Mouse (Mus musculus) hindbrain, embryonic 10.5 days (tissue): Measurements from ENCODE around the gene Hmga2. TPM values are rescaled to one million over a fixed set of nuclear protein-coding genes. Genes with fewer than 3 reads are reported as not detected.

Experiments
- DNase-seq: peaks from one replicate; pipeline ENCODE4 v3.0.0-alpha.2; 2017; ENCODE audit warnings: low spot score
- H3K27ac ChIP-seq: fragments of 300-500 bp; sonication (generic); 2 replicates; pipeline ENCODE4 v1.5.1; 2016; ENCODE audit warnings: mild to moderate bottlenecking, moderate library complexity
- H3K27me3 ChIP-seq: fragments of 300-500 bp; sonication (generic); 2 replicates; pipeline ENCODE4 v1.6.1; 2016; ENCODE audit warnings: mild to moderate bottlenecking; ENCODE audit not compliant: poor library complexity, insufficient read depth, severe bottlenecking
- H3K36me3 ChIP-seq: fragments of 300-500 bp; sonication (generic); 2 replicates; pipeline ENCODE4 v1.6.1; 2016; ENCODE audit warnings: mild to moderate bottlenecking, moderate library complexity
- H3K4me1 ChIP-seq: fragments of 300-500 bp; sonication (generic); replicated peaks from 2 replicates; pipeline ENCODE4 v1.6.1; 2016; ENCODE audit warnings: mild to moderate bottlenecking
- H3K4me3 ChIP-seq: fragments of 300-500 bp; sonication (generic); 2 replicates; pipeline ENCODE4 v1.5.1; 2016; ENCODE audit warnings: mild to moderate bottlenecking, moderate library complexity
- H3K9me3 ChIP-seq: fragments of 300-500 bp; sonication (generic); 2 replicates; pipeline ENCODE4 v1.6.1; 2016; ENCODE audit warnings: mild to moderate bottlenecking, moderate library complexity
- WGBS: fragments of 180-500 bp; shearing (Covaris S2); methylation state at CpG from one replicate; pipeline ENCODE4 v1.1.7; 2016; 5-methylcytosine and 5-hydroxymethylcytosine counted together
- polyA plus RNA-seq: library from polyadenylated mRNA; unstranded; fragments of >200 nt; fragmentation: Nextera tagmentation; extraction: Ambion mirVana; gene quantifications from 2 replicates; pipeline ENCODE4 v1.2.1, GENCODE M21; 2016

The Hmga2 gene
- polyA plus RNA-seq, 1 experiment from 2014 or later: 30.6 TPM

GRCm38 (mm10) chr10:120417488-120418118, 58.7 kb downstream of the Hmga2 start:
- H3K36me3 ChIP-seq: peaks cover 39% of the 10 kb centered on the region
- peak; percentile 57 for DNase-seq

DNA sequence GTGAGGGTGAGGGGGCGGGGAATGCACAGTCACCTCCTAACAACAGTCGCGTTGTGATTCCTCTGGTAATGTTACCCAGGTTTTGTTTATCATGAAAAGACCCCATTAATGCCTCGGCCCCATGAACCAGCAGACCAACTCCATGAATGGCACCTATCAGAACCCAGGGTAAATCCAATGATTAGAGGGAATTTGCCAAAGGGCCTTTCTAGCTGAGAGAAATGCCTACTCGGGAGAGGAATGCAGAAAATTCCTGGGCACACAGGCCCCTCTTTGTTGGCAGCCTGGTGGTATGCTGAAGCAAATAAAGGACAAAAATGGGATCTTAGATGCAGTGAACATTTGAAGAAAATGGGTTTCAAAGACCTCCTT, 59.2 kb downstream of the Hmga2 start:
- Histone ChIP-seq H3K27ac (peak overlapping the region; percentile 84), H3K27me3 (no peaks in the 10 kb centered on the region), H3K36me3 (peaks cover 39% of the 10 kb centered on the region), H3K9me3 (no peaks in the 10 kb centered on the region), H3K4me3 (no peak overlapping the region; the same call in 1 of the 2 replicates), H3K4me1 (peaks cover 55% of the 10 kb centered on the region)
- DNase-seq: no peak
- 19% methylated on average over 5 of the region's 5 CpGs for WGBS

More at GRCm38 (mm10) chr10:120417488-120418118, 58.7 kb downstream of the Hmga2 start:
- Histone ChIP-seq H3K9me3 (no peaks in the 10 kb centered on the region), H3K27ac (peak overlapping the region; percentile 84), H3K4me1 (peaks cover 60% of the 10 kb centered on the region), H3K27me3 (no peaks in the 10 kb centered on the region), H3K4me3 (peak overlapping the region; percentile 12; the same call in 1 of the 2 replicates)
- WGBS: 10% methylated on average over 7 of the region's 7 CpGs

DNA sequence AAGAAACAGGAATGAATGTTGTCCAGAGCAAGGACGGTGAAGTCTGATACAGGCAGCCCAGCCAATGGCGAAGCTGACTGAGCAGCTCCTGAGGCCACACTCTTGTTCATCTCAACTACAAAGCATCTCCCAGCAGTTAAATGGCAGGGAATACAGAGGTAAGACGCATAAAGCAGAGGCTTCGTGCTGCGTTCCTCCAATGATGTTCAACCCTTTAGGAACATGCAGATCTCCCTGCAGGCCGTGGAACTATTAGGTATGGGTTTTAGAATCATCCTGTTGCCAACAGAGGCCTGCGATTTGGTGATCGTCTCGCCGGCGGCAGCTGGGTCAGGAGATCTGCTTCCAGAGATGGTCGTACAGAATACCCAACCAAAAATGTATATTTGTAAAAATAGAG, 59.6 kb downstream of the Hmga2 start:
- Histone ChIP-seq H3K4me1 (peaks cover 51% of the 10 kb centered on the region), H3K4me3 (no peak overlapping the region; the same call in 1 of the 2 replicates), H3K9me3 (no peaks in the 10 kb centered on the region), H3K36me3 (peaks cover 42% of the 10 kb centered on the region), H3K27me3 (no peaks in the 10 kb centered on the region), H3K27ac (peak overlapping the region; percentile 84)
- 63% methylated on average over 12 of the region's 12 CpGs for WGBS
- DNase-seq: no peak

DNA sequence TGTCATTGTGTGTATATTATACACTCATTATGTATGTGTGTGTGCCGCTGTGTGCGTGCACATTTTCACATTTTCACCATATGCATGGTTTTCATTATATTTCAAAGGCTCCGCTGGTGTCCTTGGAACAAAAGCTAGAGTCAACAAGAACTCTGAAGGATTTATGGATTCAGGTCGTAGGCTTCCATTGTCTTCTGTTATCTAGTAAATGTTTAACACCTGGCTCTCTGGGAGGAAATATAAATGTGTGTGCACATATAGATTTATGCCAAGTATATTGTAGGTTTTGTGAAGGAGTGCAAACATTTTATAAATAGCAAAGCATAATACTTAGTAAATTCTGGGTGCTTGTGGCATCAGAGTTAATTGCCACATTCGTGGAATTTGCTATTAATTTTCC, 64.1 kb downstream of the Hmga2 start:
- no peak for DNase-seq
- H3K36me3 ChIP-seq: peaks cover 38% of the 10 kb centered on the region
- H3K27ac ChIP-seq: no peak overlapping the region
- no peak overlapping the region for H3K4me3 ChIP-seq
- no peaks in the 10 kb centered on the region for H3K27me3 ChIP-seq
- H3K4me1 ChIP-seq: peaks cover 37% of the 10 kb centered on the region
- H3K9me3 ChIP-seq: no peaks in the 10 kb centered on the region
- WGBS: 87% methylated on average over 5 of the region's 5 CpGs

GRCm38 (mm10) chr10:120410958-120411357, 65.3 kb downstream of the Hmga2 start:
- H3K4me3 ChIP-seq: no peak overlapping the region
- peaks cover 34% of the 10 kb centered on the region for H3K36me3 ChIP-seq
- H3K9me3 ChIP-seq: no peaks in the 10 kb centered on the region
- no peak overlapping the region for H3K27ac ChIP-seq
- peaks cover 41% of the 10 kb centered on the region for H3K4me1 ChIP-seq
- H3K27me3 ChIP-seq: no peaks in the 10 kb centered on the region
- DNase-seq: no peak
- 78% methylated on average over 4 of the region's 4 CpGs for WGBS

- H3K4me3 ChIP-seq: no peak overlapping the region
- H3K27ac ChIP-seq: no peak overlapping the region
- DNase-seq: no peak
- no peaks in the 10 kb centered on the region for H3K27me3 ChIP-seq
- H3K36me3 ChIP-seq: peaks cover 22% of the 10 kb centered on the region
- peaks cover 40% of the 10 kb centered on the region for H3K4me1 ChIP-seq
- 88% methylated on average over 9 of the region's 9 CpGs for WGBS
- no peaks in the 10 kb centered on the region for H3K9me3 ChIP-seq
Measured at GRCm38 (mm10) chr10:120409131-120409530, 67.1 kb downstream of the Hmga2 start.

DNA sequence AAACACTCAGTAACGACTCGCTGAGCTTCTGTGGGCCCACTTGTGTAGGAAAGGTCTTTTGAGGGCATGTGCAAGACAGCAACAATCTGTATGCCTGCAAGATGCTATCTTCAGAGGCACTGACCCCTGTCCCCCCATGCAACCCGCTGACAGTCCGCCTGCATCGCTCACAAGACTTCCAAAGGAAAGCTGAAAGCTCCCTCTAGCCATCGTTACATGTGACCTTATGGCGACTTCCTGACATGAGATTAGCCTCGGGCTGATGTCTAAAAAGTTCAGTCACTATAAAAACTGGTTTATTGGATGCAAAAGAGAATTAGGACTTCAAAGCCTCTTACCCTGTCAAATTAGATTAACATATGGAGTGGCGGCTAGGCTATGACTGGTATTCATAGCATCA, 69.0 kb downstream of the Hmga2 start:
- DNase-seq: no peak
- no peaks in the 10 kb centered on the region for H3K27me3 ChIP-seq
- H3K27ac ChIP-seq: no peak overlapping the region
- H3K4me3 ChIP-seq: no peak overlapping the region
- no peaks in the 10 kb centered on the region for H3K9me3 ChIP-seq
- WGBS: 38% methylated on average over 9 of the region's 9 CpGs
- peaks cover 45% of the 10 kb centered on the region for H3K4me1 ChIP-seq
- peaks cover 27% of the 10 kb centered on the region for H3K36me3 ChIP-seq

GRCm38 (mm10) chr10:120406038-120406437, 70.2 kb downstream of the Hmga2 start:
- peaks cover 52% of the 10 kb centered on the region for H3K4me1 ChIP-seq
- H3K27me3 ChIP-seq: no peaks in the 10 kb centered on the region
- peaks cover 23% of the 10 kb centered on the region for H3K36me3 ChIP-seq
- H3K27ac ChIP-seq: no peak overlapping the region
- 84% methylated on average over 9 of the region's 9 CpGs for WGBS
- no peaks in the 10 kb centered on the region for H3K9me3 ChIP-seq
- H3K4me3 ChIP-seq: no peak overlapping the region
- DNase-seq: no peak

DNA sequence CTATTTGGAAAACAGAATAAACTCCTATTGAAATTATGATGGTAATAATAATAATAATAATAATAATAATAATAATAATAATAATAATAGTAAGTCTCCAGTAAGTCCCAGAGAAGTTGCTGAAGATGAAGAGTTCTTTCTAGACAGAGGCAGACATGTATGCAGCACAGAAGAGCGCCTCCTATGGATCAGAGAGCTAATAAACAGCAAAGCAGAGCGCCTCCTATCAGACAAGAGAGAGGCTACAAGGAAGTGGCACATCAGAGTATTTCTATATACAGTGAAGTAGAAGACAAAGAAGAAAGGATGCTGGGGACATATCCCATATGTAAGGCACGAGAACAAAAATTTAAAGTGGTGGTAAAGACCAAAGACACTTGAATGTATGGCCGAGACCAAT, 70.9 kb downstream of the Hmga2 start:
- DNase-seq: no peak
- Histone ChIP-seq H3K9me3 (no peaks in the 10 kb centered on the region), H3K4me3 (no peak overlapping the region), H3K27me3 (no peaks in the 10 kb centered on the region), H3K36me3 (peaks cover 23% of the 10 kb centered on the region), H3K4me1 (peaks cover 58% of the 10 kb centered on the region), H3K27ac (no peak overlapping the region)
- WGBS: 86% methylated on average over 4 of the region's 4 CpGs

DNA sequence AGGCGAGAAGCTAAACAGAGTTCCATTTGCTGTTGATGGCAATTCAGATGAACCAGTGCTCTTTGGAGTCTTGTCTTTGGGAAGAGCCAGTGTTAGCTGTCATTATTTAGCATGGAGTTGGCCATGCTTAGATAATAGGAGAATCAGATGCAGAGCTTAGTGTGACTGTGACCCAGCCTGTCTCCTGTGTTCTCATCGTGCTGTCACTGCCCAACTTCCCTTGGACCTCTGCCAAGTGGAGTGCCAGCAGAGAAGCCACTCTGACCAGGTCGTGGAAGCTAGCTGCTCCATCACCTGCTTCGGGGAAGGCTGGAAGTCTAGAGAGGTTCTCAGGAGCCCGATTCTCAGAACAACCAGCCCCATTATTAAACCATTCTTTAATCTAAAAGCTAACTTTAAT, 73.3 kb downstream of the Hmga2 start:
- Histone ChIP-seq H3K4me1 (peaks cover 57% of the 10 kb centered on the region), H3K27me3 (no peaks in the 10 kb centered on the region), H3K36me3 (peaks cover 29% of the 10 kb centered on the region; the same call in 1 of the 2 replicates), H3K9me3 (no peaks in the 10 kb centered on the region), H3K27ac (no peak overlapping the region), H3K4me3 (no peak overlapping the region)
- no peak for DNase-seq
- WGBS: 86% methylated on average over 5 of the region's 5 CpGs

- H3K4me3 ChIP-seq: no peak overlapping the region
- DNase-seq: no peak
- H3K4me1 ChIP-seq: peaks cover 54% of the 10 kb centered on the region
- H3K27me3 ChIP-seq: no peaks in the 10 kb centered on the region
- WGBS: 69% methylated on average over 8 of the region's 8 CpGs
- H3K36me3 ChIP-seq: peaks cover 40% of the 10 kb centered on the region; the same call in 1 of the 2 replicates
- H3K9me3 ChIP-seq: no peaks in the 10 kb centered on the region
- no peak overlapping the region for H3K27ac ChIP-seq
Measured at GRCm38 (mm10) chr10:120401787-120402186, 74.5 kb downstream of the Hmga2 start.

- peak overlapping the region; percentile 31; the same call in 1 of the 2 replicates for H3K27ac ChIP-seq
- DNase-seq: no peak
- no peaks in the 10 kb centered on the region for H3K27me3 ChIP-seq
- WGBS: 74% methylated on average over 9 of the region's 9 CpGs
- H3K9me3 ChIP-seq: no peaks in the 10 kb centered on the region
- peaks cover 44% of the 10 kb centered on the region for H3K4me1 ChIP-seq
- H3K4me3 ChIP-seq: no peak overlapping the region
- peaks cover 36% of the 10 kb centered on the region; the same call in 1 of the 2 replicates for H3K36me3 ChIP-seq
Measured at GRCm38 (mm10) chr10:120399846-120400510, 76.3 kb downstream of the Hmga2 start.

- H3K27ac ChIP-seq: no peak overlapping the region; the same call in 1 of the 2 replicates
Measured at GRCm38 (mm10) chr10:120398745-120399144, 77.5 kb downstream of the Hmga2 start.

More at GRCm38 (mm10) chr10:120398745-120399144, 77.5 kb downstream of the Hmga2 start:
- no peaks in the 10 kb centered on the region for H3K9me3 ChIP-seq
- peaks cover 44% of the 10 kb centered on the region for H3K4me1 ChIP-seq
- H3K27me3 ChIP-seq: no peaks in the 10 kb centered on the region
- peaks cover 30% of the 10 kb centered on the region; the same call in 1 of the 2 replicates for H3K36me3 ChIP-seq
- WGBS: 78% methylated on average over 6 of the region's 6 CpGs
- DNase-seq: no peak
- H3K4me3 ChIP-seq: no peak overlapping the region
